Mouse (Mus musculus): ENCODE results near the gene Oser1.

GRCm38 (mm10) chr2:163433971-163434370 is 9.5 kb upstream of the Oser1 start:
- TF ChIP-seq CTCF (conservative IDR thresholded peaks at IDR 0.05 in 1 of 2, IDR thresholded peaks at IDR 0.05 in 1 of 2; ENCODE audit: low read depth in 2 of 2, low read length in 2 of 2) (no peak), EP300 (IDR thresholded peaks at IDR 0.05; ENCODE audit: low read length) (no peak), NELFE (IDR thresholded peaks at IDR 0.05; ENCODE audit: low read depth, low read length) (no peak), POLR2A (IDR thresholded peaks at IDR 0.05; ENCODE audit: low read depth, low read length) (no peak), MAX (IDR thresholded peaks at IDR 0.05; ENCODE audit: low read length) (no peak), KAT2A (IDR thresholded peaks at IDR 0.05; ENCODE audit: insufficient replicate concordance, low read length) (no peak)

Data from CH12.LX (cell line).